Mouse (Mus musculus) midbrain, embryonic 11.5 days (tissue): Measurements from ENCODE around the gene Nsmce3. TPM values are rescaled to one million over a fixed set of nuclear protein-coding genes. Genes with fewer than 3 reads are reported as not detected.

Experiments used
- ATAC-seq: fragments of 200-750 bp; cut with Nextera tagmentation; 2 replicates; pipeline ENCODE4 v1.8.0; 2017; ENCODE audit warnings: moderate TSS enrichment, moderate library complexity; ENCODE audit not compliant: low FRiP score
- DNase-seq: peaks from one replicate; pipeline ENCODE4 v3.0.0; 2015; ENCODE audit warnings: low spot score; ENCODE audit errors: missing footprints
- H3K27ac ChIP-seq: fragments of 300-500 bp; sonication (generic); 2 replicates; pipeline ENCODE4 v1.5.1; 2014; ENCODE audit warnings: low read depth, low read length
- H3K27me3 ChIP-seq: fragments of 300-500 bp; sonication (generic); 2 replicates; pipeline ENCODE4 v1.6.1; 2014; ENCODE audit warnings: mild to moderate bottlenecking, low read length, moderate library complexity, mixed read lengths; ENCODE audit not compliant: control insufficient read depth, insufficient read depth
- H3K36me3 ChIP-seq: fragments of 300-500 bp; sonication (generic); 2 replicates; pipeline ENCODE4 v1.6.1; 2014; ENCODE audit warnings: mild to moderate bottlenecking, low read length, moderate library complexity, mixed read lengths; ENCODE audit not compliant: control insufficient read depth, insufficient read depth
- H3K4me1 ChIP-seq: fragments of 300-500 bp; sonication (generic); 2 replicates; pipeline ENCODE4 v1.6.1; 2014; ENCODE audit warnings: low read length; ENCODE audit not compliant: control insufficient read depth, insufficient read depth
- H3K4me2 ChIP-seq: fragments of 300-500 bp; sonication (generic); 2 replicates; pipeline ENCODE4 v1.6.1; 2014; ENCODE audit warnings: mild to moderate bottlenecking, moderate library complexity
- H3K4me3 ChIP-seq: fragments of 300-500 bp; sonication (generic); 2 replicates; pipeline ENCODE4 v1.5.1; 2014; ENCODE audit warnings: low read depth, low read length
- H3K9ac ChIP-seq: fragments of 300-500 bp; sonication (generic); 2 replicates; pipeline ENCODE4 v1.6.1; 2014; ENCODE audit warnings: low read length
- H3K9me3 ChIP-seq: fragments of 300-500 bp; sonication (generic); 2 replicates; pipeline ENCODE4 v1.6.1; 2016; ENCODE audit warnings: low read length; ENCODE audit not compliant: control insufficient read depth
- WGBS: fragments of 180-500 bp; shearing (Covaris S2); extraction: QIAGEN DNeasy Blood & Tissue Kit; methylation state at CpG from one replicate; pipeline ENCODE4 v1.1.7; 2014; 5-methylcytosine and 5-hydroxymethylcytosine counted together
- polyA plus RNA-seq: library from polyadenylated mRNA; unstranded; fragments of >200 nt; fragmentation: Nextera tagmentation; extraction: Ambion mirVana; gene quantifications from 2 replicates; pipeline ENCODE4 v1.2.1, GENCODE M21; 2014

The Nsmce3 gene
- polyA plus RNA-seq, 1 experiment from 2014 or later = 13.1 TPM

DNA sequence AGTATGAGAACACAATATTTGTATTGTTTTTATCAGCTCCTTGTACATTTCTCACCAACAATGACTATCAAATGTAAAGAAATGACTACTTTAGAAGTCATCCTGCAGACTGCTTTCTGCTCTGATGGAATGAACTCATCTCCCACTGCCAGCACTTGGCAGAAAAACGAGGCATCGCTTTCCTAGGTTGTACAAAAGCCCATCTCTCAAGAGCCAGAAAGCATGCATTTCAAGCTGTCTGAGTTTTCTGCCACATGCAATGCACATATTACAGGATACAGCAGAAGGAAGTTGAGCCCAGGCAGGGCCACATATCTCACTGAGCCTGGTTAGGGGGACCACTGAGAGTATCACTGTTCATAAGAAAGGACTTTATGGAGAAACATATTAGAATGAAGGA lies 27.5 kb upstream of the Nsmce3 start:
- H3K36me3 ChIP-seq = no peaks in the 10 kb centered on the region
- H3K4me1 ChIP-seq = no peaks in the 10 kb centered on the region; the same call in 1 of the 2 replicates
- DNase-seq = no peak
- H3K9ac ChIP-seq = no peak overlapping the region
- no peak for ATAC-seq
- no peak overlapping the region for H3K4me3 ChIP-seq
- WGBS = 90% methylated on average over 2 of the region's 2 CpGs
- no peak overlapping the region for H3K27ac ChIP-seq
- no peaks in the 10 kb centered on the region for H3K9me3 ChIP-seq
- no peaks in the 10 kb centered on the region for H3K27me3 ChIP-seq
- H3K4me2 ChIP-seq = no peak overlapping the region

DNA sequence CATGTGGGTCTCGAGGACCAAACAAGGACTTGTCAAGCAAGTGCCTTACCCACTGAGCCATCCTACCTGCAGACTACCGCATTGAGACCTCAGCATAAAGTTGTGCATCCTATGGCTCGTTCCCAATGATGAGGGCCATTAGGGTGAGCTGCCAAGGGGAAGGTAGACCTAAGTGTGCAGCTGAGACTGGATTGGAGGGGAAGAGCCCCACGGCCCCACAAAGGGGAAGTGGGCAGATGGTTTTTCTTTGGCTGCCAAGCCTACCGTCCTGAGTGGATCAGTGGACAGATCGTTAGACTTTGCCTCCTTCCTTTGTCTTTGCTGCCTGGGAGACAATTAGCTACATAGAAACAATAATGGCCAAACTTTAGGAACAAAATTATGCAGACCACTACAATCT lies 23.8 kb upstream of the Nsmce3 start:
- no peak for ATAC-seq
- DNase-seq = no peak
- no peak overlapping the region for H3K9ac ChIP-seq
- no peak overlapping the region for H3K4me3 ChIP-seq
- 88% methylated on average over 6 of the region's 6 CpGs for WGBS
- H3K36me3 ChIP-seq = no peaks in the 10 kb centered on the region
- H3K27ac ChIP-seq = no peak overlapping the region
- H3K9me3 ChIP-seq = no peaks in the 10 kb centered on the region
- H3K27me3 ChIP-seq = no peaks in the 10 kb centered on the region
- no peaks in the 10 kb centered on the region; the same call in 1 of the 2 replicates for H3K4me1 ChIP-seq
- H3K4me2 ChIP-seq = no peak overlapping the region

DNA sequence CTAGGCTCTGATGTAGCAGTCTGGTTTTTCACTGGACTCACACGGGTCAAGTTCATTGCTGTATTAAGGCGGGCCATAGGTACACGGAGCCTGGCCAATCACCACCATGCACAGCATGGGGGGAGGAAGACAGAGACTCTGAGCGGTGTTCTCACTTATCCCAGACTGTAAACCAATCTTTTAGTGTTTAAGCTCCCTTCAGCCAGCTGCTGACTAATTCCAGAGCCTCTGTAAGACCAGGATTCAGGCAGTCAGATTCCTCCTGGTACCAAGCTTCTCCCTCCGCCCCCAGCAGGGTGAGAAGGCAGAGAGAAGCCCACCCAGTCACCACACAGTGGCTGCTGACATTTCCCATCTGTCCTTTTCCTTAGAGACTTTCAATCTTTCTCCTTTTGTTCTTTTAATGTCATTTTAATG lies 22.9 kb upstream of the Nsmce3 start:
- no peaks in the 10 kb centered on the region; the same call in 1 of the 2 replicates for H3K4me1 ChIP-seq
- WGBS = 51% methylated on average over 5 of the region's 5 CpGs
- no peaks in the 10 kb centered on the region for H3K9me3 ChIP-seq
- ATAC-seq (peak; percentile 57; the same call in 1 of the 2 replicates), DNase-seq (peak; percentile 85)
- no peak overlapping the region for H3K4me3 ChIP-seq
- H3K27ac ChIP-seq = no peak overlapping the region
- no peaks in the 10 kb centered on the region for H3K27me3 ChIP-seq
- H3K9ac ChIP-seq = no peak overlapping the region
- H3K4me2 ChIP-seq = no peak overlapping the region
- H3K36me3 ChIP-seq = no peaks in the 10 kb centered on the region

DNA sequence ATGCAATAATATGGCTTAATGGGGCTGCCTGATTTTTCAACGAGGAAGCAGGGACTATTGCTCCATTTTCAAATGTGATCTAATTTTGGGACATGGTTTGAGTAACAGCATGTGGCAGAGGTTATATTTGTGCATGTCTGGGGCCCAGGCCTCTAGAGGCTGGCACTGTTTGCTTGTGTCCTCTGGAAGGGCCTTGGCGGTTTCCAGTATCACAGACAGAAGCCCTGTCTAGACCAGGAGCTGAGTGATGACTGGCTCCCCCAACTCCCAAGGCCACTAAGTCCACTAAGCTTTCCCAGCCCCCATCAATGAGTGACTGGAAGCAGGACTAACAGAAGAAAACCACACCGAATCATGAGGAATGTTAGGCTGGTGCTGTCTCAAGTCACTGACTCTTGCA lies 18.3 kb upstream of the Nsmce3 start:
- H3K4me3 ChIP-seq = no peak overlapping the region
- no peaks in the 10 kb centered on the region; the same call in 1 of the 2 replicates for H3K4me1 ChIP-seq
- no peak overlapping the region for H3K4me2 ChIP-seq
- DNase-seq (no peak), ATAC-seq (no peak)
- H3K36me3 ChIP-seq = no peaks in the 10 kb centered on the region
- H3K27ac ChIP-seq = no peak overlapping the region
- H3K27me3 ChIP-seq = no peaks in the 10 kb centered on the region
- H3K9me3 ChIP-seq = no peaks in the 10 kb centered on the region
- 78% methylated on average over 3 of the region's 3 CpGs for WGBS
- H3K9ac ChIP-seq = no peak overlapping the region

DNA sequence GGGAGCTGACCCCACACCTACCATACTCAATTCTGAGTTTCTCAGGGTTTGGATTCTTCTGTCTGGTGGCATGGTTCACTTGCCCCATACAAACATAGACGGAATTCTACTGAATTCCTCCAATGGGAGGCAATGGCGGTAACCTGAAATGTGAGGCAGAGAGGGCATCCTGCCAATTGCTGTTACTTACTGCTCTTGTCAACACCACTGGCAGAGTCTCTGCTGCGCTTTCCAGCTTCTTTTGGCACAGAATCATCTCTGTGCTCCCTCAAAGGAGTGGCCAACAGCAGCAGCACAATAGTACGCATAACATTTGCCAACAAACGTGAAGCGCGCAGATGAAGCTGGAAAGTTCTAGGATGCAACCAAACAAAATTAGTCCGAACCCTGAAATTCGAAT lies 17.1 kb upstream of the Nsmce3 start:
- Histone ChIP-seq H3K27me3 (no peaks in the 10 kb centered on the region), H3K36me3 (no peaks in the 10 kb centered on the region), H3K27ac (no peak overlapping the region), H3K4me3 (no peak overlapping the region), H3K4me2 (no peak overlapping the region), H3K9ac (no peak overlapping the region), H3K9me3 (no peaks in the 10 kb centered on the region), H3K4me1 (no peaks in the 10 kb centered on the region)
- 96% methylated on average over 9 of the region's 9 CpGs for WGBS
- ATAC-seq (no peak), DNase-seq (no peak)

DNA sequence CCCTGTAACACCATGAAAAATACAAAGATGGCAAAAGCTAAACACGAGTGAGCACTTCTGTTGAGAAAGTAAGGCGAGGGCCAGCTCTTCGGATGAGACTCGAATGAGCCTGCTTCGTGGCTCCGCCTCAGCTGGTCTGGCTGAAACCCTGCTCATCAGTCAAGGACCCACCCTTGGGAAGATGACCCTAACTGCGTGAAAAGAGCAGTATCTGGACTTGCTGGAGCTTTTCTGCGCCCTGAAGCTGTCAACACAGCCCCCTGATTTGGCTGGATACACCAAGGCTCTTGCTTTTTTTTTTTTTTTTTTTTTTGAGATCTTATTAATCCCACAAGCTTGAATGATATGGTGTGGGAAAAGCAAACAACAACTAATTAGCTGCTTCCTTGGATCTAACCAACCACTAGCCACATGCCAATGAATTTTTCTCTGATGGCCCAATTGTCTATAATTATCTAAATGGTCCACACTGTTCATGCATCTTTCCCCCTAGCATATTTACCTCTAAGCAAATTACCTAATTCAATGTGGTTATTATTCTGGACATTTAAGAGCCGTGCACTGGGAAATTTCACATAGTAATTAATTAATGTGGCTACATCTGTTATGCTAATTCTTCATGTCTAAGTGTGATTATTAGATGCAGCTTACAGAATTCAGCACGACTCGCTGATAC lies 11.5 kb upstream of the Nsmce3 start:
- no peaks in the 10 kb centered on the region for H3K9me3 ChIP-seq
- WGBS = 79% methylated on average over 11 of the region's 11 CpGs
- no peaks in the 10 kb centered on the region for H3K36me3 ChIP-seq
- H3K27me3 ChIP-seq = no peaks in the 10 kb centered on the region
- H3K4me2 ChIP-seq = no peak overlapping the region
- H3K9ac ChIP-seq = no peak overlapping the region
- DNase-seq (no peak), ATAC-seq (no peak)
- H3K4me1 ChIP-seq = no peaks in the 10 kb centered on the region
- H3K27ac ChIP-seq = no peak overlapping the region
- H3K4me3 ChIP-seq = no peak overlapping the region

DNA sequence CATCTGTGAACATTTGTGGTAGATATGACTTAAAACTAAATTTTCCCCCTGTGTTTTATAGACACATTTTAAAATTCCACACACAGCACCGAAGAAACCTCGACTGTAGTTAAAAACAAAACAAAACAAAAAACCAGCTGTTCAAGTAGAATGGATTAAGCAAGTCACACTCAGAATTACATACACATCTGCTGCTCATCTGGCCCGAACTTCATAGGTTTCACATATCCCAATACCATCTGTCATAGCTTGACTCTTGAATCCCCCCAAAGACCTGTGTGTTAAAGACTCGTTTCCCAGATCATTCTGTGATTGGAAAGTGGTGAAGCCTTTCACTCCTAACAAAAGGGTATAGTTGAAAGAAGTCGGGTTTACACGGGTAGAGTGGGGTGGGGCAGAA lies 9.4 kb upstream of the Nsmce3 start:
- Histone ChIP-seq H3K27ac (no peak overlapping the region), H3K9me3 (no peaks in the 10 kb centered on the region), H3K27me3 (no peaks in the 10 kb centered on the region), H3K4me3 (no peak overlapping the region), H3K36me3 (no peaks in the 10 kb centered on the region), H3K9ac (no peak overlapping the region), H3K4me2 (no peak overlapping the region), H3K4me1 (no peaks in the 10 kb centered on the region)
- no peak for DNase-seq
- ATAC-seq = no peak
- WGBS = 79% methylated on average over 6 of the region's 6 CpGs

DNA sequence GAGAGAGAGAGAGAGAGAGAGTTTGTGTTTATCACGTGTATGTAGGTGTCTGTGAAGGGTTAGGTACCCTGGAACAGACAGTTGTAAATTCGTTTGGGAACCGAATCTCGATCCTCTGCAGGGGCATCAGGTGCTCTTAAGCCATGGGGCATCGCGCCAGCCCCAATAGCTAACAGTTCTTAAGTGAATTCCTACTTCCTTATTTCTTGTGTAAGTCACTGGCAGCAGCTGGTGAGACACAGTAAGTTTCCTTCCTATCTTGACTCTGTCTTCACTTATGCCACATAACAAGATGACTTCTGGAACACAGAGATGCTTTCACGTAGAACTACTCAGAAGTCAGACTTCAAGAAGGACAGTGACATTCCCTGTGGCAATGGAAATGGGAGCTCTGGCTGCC lies 8.6 kb upstream of the Nsmce3 start:
- DNase-seq = no peak
- no peaks in the 10 kb centered on the region for H3K4me1 ChIP-seq
- no peaks in the 10 kb centered on the region for H3K9me3 ChIP-seq
- no peak overlapping the region for H3K9ac ChIP-seq
- H3K4me2 ChIP-seq = no peak overlapping the region
- no peak overlapping the region for H3K4me3 ChIP-seq
- no peak overlapping the region for H3K27ac ChIP-seq
- ATAC-seq = no peak
- no peaks in the 10 kb centered on the region for H3K27me3 ChIP-seq
- WGBS = 77% methylated on average over 7 of the region's 7 CpGs
- H3K36me3 ChIP-seq = no peaks in the 10 kb centered on the region

DNA sequence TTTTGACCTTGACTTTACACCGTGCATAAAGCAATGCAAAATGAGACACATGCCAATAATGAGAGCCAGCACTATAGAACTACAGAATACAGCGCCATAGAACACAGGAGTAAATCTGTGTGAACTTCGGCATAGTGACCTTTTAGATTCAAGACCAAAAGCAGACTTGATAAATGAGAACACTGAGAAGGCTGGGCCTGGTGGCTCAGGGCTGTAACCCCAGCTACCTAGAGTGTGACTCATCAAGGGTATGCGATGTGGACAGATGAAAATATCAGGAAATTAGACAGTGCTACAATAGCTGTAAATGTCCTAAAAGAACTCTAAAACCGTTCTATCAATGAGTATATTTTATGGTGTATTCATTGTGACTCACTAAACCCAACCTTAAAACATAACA lies 7.6 kb upstream of the Nsmce3 start:
- Histone ChIP-seq H3K9me3 (no peaks in the 10 kb centered on the region), H3K36me3 (no peaks in the 10 kb centered on the region), H3K4me2 (no peak overlapping the region), H3K4me1 (no peaks in the 10 kb centered on the region), H3K27ac (no peak overlapping the region), H3K27me3 (no peaks in the 10 kb centered on the region), H3K4me3 (no peak overlapping the region), H3K9ac (no peak overlapping the region)
- no peak for DNase-seq
- WGBS = 89% methylated on average over 5 of the region's 5 CpGs
- ATAC-seq = no peak
